Mouse (Mus musculus) forebrain, embryonic 15.5 days (tissue): ENCODE measurements around the gene St6galnac5. TPM values are rescaled to one million over a fixed set of nuclear protein-coding genes. Genes with fewer than 3 reads are reported as not detected.

Experiments
- ATAC-seq: fragments of 200-750 bp; cut with Nextera tagmentation; replicated peaks from 2 replicates; pipeline ENCODE4 v1.8.0; 2017; ENCODE audit warnings: mild to moderate bottlenecking, moderate TSS enrichment, moderate library complexity
- H3K27ac ChIP-seq: fragments of 300-500 bp; sonication (generic); replicated peaks from 2 replicates; pipeline ENCODE4 v1.5.1; 2015; ENCODE audit warnings: mild to moderate bottlenecking, inconsistent platforms
- H3K27me3 ChIP-seq: fragments of 300-500 bp; sonication (generic); 2 replicates; pipeline ENCODE4 v1.6.1; 2015; ENCODE audit warnings: inconsistent platforms
- H3K36me3 ChIP-seq: fragments of 300-500 bp; sonication (generic); 2 replicates; pipeline ENCODE4 v1.6.1; 2015; ENCODE audit warnings: mild to moderate bottlenecking, inconsistent platforms
- H3K4me1 ChIP-seq: fragments of 300-500 bp; sonication (generic); 2 replicates; pipeline ENCODE4 v1.6.1; 2015; ENCODE audit warnings: inconsistent platforms
- H3K4me2 ChIP-seq: fragments of 300-500 bp; sonication (generic); replicated peaks from 2 replicates; pipeline ENCODE4 v1.6.1; 2015; ENCODE audit warnings: mild to moderate bottlenecking, inconsistent platforms
- H3K4me3 ChIP-seq: fragments of 300-500 bp; sonication (generic); 2 replicates; pipeline ENCODE4 v1.5.1; 2015; ENCODE audit warnings: mild to moderate bottlenecking, inconsistent platforms
- H3K9ac ChIP-seq: fragments of 300-500 bp; sonication (generic); replicated peaks from 2 replicates; pipeline ENCODE4 v1.6.1; 2015; ENCODE audit warnings: mild to moderate bottlenecking, inconsistent platforms
- H3K9me3 ChIP-seq: fragments of 300-500 bp; sonication (generic); 2 replicates; pipeline ENCODE4 v1.6.1; 2016; ENCODE audit warnings: inconsistent platforms
- WGBS: fragments of 180-500 bp; shearing (Covaris S2); methylation state at CpG from one replicate; pipeline ENCODE4 v1.1.7; 2015; ENCODE audit warnings: mixed read lengths; 5-methylcytosine and 5-hydroxymethylcytosine counted together
- polyA plus RNA-seq: library from polyadenylated mRNA; unstranded; fragments of >200 nt; fragmentation: Nextera tagmentation; extraction: Ambion mirVana; gene quantifications from 2 replicates; pipeline ENCODE4 v1.2.1, GENCODE M21; 2015

St6galnac5 gene
- polyA plus RNA-seq, 1 experiment from 2014 or later: 18.3 TPM

GRCm38 (mm10) chr3:152875723-152876290 is 106.2 kb downstream of the St6galnac5 start:
- Histone ChIP-seq H3K27ac (no peak overlapping the region), H3K4me1 (peaks cover 11% of the 10 kb centered on the region; the same call in 1 of the 2 replicates), H3K4me2 (no peak overlapping the region), H3K9ac (no peak overlapping the region), H3K4me3 (no peak overlapping the region), H3K27me3 (no peaks in the 10 kb centered on the region), H3K9me3 (no peaks in the 10 kb centered on the region), H3K36me3 (no peaks in the 10 kb centered on the region)
- 86% methylated on average over 6 of the region's 6 CpGs for WGBS
- no peak for ATAC-seq

- H3K9me3 ChIP-seq: no peaks in the 10 kb centered on the region
- H3K27ac ChIP-seq: no peak overlapping the region
- no peaks in the 10 kb centered on the region for H3K27me3 ChIP-seq
- no peak overlapping the region for H3K4me3 ChIP-seq
- WGBS: 83% methylated on average over 17 of the region's 17 CpGs
- ATAC-seq: no peak
- H3K36me3 ChIP-seq: no peaks in the 10 kb centered on the region
- no peak overlapping the region for H3K9ac ChIP-seq
- 0 out of 2 replicates have a peak, but pooled peaks cover 5% of the 10 kb centered on the region for H3K4me1 ChIP-seq
- H3K4me2 ChIP-seq: no peak overlapping the region
These were observed 107.4 kb downstream of the St6galnac5 start for GRCm38 (mm10) chr3:152874431-152875355.

DNA sequence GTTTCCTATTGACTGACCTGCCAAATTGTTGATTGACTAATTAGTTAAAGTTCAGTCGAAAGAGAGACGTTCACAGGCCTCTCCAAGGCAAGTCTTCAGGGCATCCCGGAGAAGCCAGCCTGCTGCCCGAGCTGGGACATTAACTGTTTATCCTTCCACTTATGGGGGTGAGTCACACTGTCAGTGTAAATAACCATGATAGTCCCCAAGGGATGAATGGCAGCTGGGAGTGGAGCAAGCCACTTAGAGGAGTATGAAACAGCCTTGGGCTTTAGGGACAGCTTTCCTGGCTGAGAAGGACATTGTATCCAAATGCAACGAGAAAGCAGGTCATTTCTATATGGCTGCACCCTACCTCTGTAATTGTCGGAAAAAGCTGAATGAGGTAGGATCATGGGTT is 109.5 kb downstream of the St6galnac5 start:
- WGBS: 39% methylated on average over 6 of the region's 6 CpGs
- Histone ChIP-seq H3K36me3 (no peaks in the 10 kb centered on the region), H3K4me1 (0 out of 2 replicates have a peak, but pooled peaks cover 5% of the 10 kb centered on the region), H3K27ac (no peak overlapping the region), H3K9me3 (no peaks in the 10 kb centered on the region), H3K4me3 (no peak overlapping the region), H3K27me3 (no peaks in the 10 kb centered on the region), H3K9ac (no peak overlapping the region), H3K4me2 (no peak overlapping the region; the same call in 1 of the 2 replicates)
- 0 out of 2 replicates have a peak, but pooled peaks have one; percentile 24 for ATAC-seq

- Histone ChIP-seq H3K4me3 (no peak overlapping the region), H3K27ac (0 out of 2 replicates have a peak overlapping the region, but pooled peaks have one; percentile 20), H3K36me3 (no peaks in the 10 kb centered on the region), H3K27me3 (no peaks in the 10 kb centered on the region), H3K9me3 (no peaks in the 10 kb centered on the region), H3K4me1 (0 out of 2 replicates have a peak, but pooled peaks cover 5% of the 10 kb centered on the region), H3K4me2 (no peak overlapping the region; the same call in 1 of the 2 replicates), H3K9ac (no peak overlapping the region)
- ATAC-seq: no peak
- WGBS: 52% methylated on average over 12 of the region's 12 CpGs
These were observed 110.0 kb downstream of the St6galnac5 start for GRCm38 (mm10) chr3:152872054-152872453.

DNA sequence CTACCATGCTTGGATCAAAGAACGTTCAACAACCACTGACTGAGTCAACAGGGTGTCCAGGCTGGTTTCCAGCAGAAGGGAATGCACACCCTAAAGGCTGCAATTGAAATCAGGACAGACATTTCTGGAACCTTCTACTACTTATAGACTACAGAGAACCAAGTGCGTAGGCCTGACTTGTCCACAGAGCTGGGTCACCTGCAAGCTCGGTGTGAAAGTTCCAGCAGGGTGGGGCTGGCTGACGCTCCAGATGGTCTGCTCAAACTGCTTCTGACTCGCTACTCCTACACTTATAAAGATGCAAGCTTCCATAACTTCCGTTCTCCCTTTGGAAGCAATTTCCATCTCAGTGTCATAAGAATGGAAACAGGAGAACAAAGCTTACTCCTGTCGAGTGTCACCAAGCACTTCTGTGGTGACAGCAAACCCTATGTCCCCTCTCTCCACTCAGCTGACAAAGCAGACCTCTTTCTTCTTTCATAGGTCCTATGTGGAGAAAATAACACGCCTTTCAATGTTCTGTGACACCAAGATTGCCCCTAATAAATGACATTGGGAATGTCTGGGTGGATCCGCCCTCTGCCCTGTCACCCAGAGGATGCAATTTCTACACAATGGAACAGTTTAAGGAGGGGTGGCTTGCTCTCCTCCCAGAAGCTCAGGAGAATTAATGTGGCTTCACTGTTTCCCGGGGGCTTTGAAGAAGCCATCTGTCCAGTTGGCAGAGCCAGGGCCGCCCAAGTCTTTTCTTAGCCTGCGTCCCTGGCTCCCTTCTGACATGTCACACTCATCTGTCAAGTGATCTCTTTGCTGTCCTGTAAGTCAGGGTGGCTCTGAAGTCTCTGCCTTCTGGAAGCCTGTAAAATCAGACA is 114.2 kb downstream of the St6galnac5 start:
- H3K4me2 ChIP-seq: no peak overlapping the region
- no peak overlapping the region for H3K9ac ChIP-seq
- H3K4me3 ChIP-seq: no peak overlapping the region
- WGBS: 63% methylated on average over 12 of the region's 12 CpGs
- ATAC-seq: peak; percentile 36
- no peaks in the 10 kb centered on the region for H3K27me3 ChIP-seq
- H3K9me3 ChIP-seq: no peaks in the 10 kb centered on the region
- 0 out of 2 replicates have a peak overlapping the region, but pooled peaks have one; percentile 8 for H3K27ac ChIP-seq
- H3K36me3 ChIP-seq: no peaks in the 10 kb centered on the region
- 0 out of 2 replicates have a peak, but pooled peaks cover 3% of the 10 kb centered on the region for H3K4me1 ChIP-seq

- no peak overlapping the region for H3K4me2 ChIP-seq
- no peak overlapping the region for H3K27ac ChIP-seq
- no peaks in the 10 kb centered on the region for H3K9me3 ChIP-seq
- H3K9ac ChIP-seq: no peak overlapping the region
- H3K4me1 ChIP-seq: no peaks in the 10 kb centered on the region
- no peaks in the 10 kb centered on the region for H3K27me3 ChIP-seq
- no peak for ATAC-seq
- no peak overlapping the region for H3K4me3 ChIP-seq
- no peaks in the 10 kb centered on the region for H3K36me3 ChIP-seq
- WGBS: 79% methylated on average over 22 of the region's 22 CpGs
These were observed 115.7 kb downstream of the St6galnac5 start for GRCm38 (mm10) chr3:152866035-152866965.

DNA sequence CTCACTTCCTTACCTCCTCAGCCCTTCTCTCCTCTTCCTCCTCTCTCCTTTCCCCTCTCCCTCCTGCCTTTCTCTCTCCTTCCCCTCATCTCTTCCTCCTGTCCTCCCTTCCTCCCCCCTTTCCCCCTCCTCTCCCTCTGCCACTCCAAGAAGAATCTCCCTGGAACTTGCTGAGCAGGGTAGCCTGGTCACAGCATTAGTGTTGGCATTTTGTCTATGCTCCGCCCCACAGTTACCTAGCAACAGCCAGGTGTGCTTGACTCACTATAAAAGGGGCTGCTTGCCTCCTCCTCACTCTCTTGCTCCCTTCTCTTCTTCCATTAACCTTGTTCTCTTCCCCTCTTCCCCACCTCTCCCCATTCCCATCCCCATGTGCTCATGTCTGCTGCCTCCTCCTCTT is 120.1 kb downstream of the St6galnac5 start:
- ATAC-seq: no peak
- Histone ChIP-seq H3K4me3 (no peak overlapping the region), H3K36me3 (no peaks in the 10 kb centered on the region), H3K4me2 (no peak overlapping the region), H3K4me1 (no peaks in the 10 kb centered on the region), H3K9me3 (no peaks in the 10 kb centered on the region), H3K9ac (no peak overlapping the region), H3K27ac (no peak overlapping the region), H3K27me3 (no peaks in the 10 kb centered on the region)
- 69% methylated on average over 1 of the region's 1 CpGs for WGBS

GRCm38 (mm10) chr3:152861450-152861849 is 120.6 kb downstream of the St6galnac5 start:
- Histone ChIP-seq H3K27ac (no peak overlapping the region), H3K4me3 (no peak overlapping the region), H3K9me3 (no peaks in the 10 kb centered on the region), H3K9ac (no peak overlapping the region), H3K4me2 (no peak overlapping the region), H3K36me3 (no peaks in the 10 kb centered on the region), H3K27me3 (no peaks in the 10 kb centered on the region), H3K4me1 (peaks cover 2% of the 10 kb centered on the region; the same call in 1 of the 2 replicates)
- 90% methylated on average over 4 of the region's 4 CpGs for WGBS
- ATAC-seq: no peak

GRCm38 (mm10) chr3:152856095-152856494 is 126.0 kb downstream of the St6galnac5 start:
- Histone ChIP-seq H3K27ac (no peak overlapping the region), H3K9ac (no peak overlapping the region), H3K36me3 (no peaks in the 10 kb centered on the region), H3K4me1 (peaks cover 12% of the 10 kb centered on the region; the same call in 1 of the 2 replicates), H3K4me2 (no peak overlapping the region), H3K4me3 (no peak overlapping the region), H3K27me3 (no peaks in the 10 kb centered on the region), H3K9me3 (no peaks in the 10 kb centered on the region)
- no peak for ATAC-seq
- 64% methylated on average over 10 of the region's 10 CpGs for WGBS

- Histone ChIP-seq H3K27me3 (no peaks in the 10 kb centered on the region), H3K9ac (no peak overlapping the region), H3K4me2 (no peak overlapping the region), H3K27ac (no peak overlapping the region), H3K4me3 (no peak overlapping the region), H3K9me3 (no peaks in the 10 kb centered on the region), H3K36me3 (no peaks in the 10 kb centered on the region), H3K4me1 (peaks cover 12% of the 10 kb centered on the region; the same call in 1 of the 2 replicates)
- 59% methylated on average over 12 of the region's 12 CpGs for WGBS
- no peak for ATAC-seq
These were observed 126.9 kb downstream of the St6galnac5 start for GRCm38 (mm10) chr3:152855006-152855614.
